Mouse (Mus musculus) layer of hippocampus, adult 8-10 months (tissue): ENCODE data around the gene Nup210l. TPM values are rescaled to one million over a fixed set of nuclear protein-coding genes. Genes with fewer than 3 reads are reported as not detected.
"Not testable (repeated sequence)": the region's sequence is repeated elsewhere in the genome, so short reads cannot be mapped to it uniquely, and the experiment has no call there.

Experiments used
- DNase-seq, 2 experiments: peaks; one replicate each; pipeline ENCODE4 v3.0.0; 2022; ENCODE audit warnings: low spot score in 2 of 2
- total RNA-seq, 4 experiments: library from RNA; stranded (reverse); gene quantifications; 2 replicates each; pipeline ENCODE4 v1.2.4; 2022

The Nup210l gene
- total RNA-seq, 4 experiments from 2014 or later: 0.16 to 0.41 (median 0.32) TPM

- no peak for DNase-seq
Observed at GRCm38 (mm10) chr3:90221123-90221522, 117.2 kb downstream of the Nup210l start.

DNA sequence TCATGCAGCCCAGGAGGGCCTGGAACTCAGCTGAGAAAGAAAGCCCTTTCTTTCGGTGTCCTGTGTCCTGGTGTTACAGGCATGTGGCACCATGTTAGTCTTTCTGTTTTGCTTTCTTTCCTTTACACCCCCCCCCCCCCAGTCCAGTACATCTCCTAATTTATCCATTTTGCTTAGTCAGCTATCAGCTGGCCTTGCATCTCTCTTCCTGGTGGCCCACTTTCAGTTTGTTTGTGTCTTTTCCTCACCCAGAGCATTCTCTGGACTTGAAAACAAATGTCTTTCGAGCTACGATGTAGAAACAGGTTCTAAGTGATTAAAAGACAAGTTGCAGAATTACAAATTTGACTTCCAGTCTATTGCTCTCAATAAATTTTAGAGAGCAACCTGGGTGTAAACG, 118.5 kb downstream of the Nup210l start:
- no peak for DNase-seq

DNA sequence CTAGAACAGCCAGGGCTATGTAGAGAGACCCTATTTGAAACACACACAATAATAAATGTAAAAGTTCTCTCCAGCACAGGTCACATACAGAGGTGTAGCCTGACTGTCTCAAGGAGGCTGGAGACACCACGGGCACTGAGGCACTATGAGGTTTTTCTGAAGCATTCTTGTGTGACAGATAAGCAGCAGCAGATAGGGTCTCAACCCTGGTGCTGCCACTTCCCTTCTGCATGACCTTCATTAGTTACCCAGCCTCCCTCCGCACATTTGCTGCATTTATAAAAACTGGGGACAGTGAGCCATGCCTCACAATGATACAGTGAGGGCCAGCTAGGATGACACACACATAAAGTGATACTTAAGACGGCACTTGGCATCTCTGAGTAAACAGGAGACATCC, 119.0 kb downstream of the Nup210l start:
- DNase-seq: no peak

DNA sequence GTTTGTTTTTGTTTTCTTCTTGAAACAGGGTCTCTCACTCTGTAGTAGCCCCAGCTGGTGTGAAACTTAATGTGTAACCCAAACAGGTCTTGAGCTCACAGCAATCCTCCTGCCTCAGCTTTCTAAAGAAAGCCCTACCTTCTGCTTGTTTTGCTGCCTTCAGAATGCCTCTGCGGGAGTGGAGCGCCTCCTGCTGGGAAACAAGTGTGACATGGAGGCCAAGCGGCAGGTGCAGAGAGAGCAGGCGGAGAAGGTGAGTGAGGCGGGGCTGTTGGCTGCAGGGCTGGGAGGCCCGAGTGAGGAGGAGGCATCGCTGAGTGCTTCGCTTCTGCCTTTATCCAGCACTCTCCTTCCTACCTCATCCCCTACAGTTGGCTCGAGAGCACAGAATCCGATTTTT, 120.4 kb downstream of the Nup210l start:
- DNase-seq: no peak

GRCm38 (mm10) chr3:90231075-90231474, 127.1 kb downstream of the Nup210l start:
- no peak for DNase-seq

DNA sequence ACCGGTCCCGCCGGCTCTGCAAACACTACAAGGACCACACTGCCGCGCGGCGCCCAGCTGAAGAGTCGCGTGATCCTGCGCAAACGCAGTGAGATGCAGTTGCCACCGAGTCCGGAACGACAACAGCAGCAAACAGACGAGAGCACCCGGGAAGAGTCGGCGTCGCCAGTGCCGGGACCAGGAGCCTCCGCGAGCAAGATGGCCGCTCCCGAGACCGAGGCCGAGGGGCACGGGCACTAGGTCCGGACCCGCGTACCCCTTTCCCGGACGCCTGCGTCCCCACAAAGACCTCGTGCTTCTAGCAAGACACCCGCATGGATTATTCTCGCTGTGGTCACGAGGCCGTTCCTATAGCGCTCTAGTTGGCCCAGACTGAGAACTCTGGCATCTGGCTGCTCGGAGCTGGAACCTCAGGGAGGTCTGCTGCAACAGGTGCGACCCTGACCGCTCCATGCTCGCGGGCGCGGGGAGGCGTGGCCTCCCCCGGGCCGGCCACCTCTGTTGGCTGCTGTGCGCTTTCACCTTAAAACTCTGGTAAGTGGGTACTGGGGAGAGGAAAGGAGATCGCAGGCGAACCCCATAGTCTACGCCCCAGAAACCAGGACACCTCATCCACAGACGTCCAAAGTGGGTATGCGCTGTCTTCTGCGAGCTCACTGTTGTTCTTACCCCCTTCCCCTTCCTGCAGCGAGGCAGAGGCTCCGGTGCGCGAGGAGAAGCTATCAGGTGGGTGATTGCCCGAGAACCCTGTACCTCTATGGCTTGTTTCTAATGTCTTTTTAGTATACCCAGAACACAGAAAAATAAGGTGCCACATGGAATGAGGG, 127.8 kb downstream of the Nup210l start, which contains the start of gene Jtb:
Jtb (plus strand) TSS at position 91 of the 827 bp plus-strand sequence.
- peak; percentile 95 to 96 for DNase-seq

DNA sequence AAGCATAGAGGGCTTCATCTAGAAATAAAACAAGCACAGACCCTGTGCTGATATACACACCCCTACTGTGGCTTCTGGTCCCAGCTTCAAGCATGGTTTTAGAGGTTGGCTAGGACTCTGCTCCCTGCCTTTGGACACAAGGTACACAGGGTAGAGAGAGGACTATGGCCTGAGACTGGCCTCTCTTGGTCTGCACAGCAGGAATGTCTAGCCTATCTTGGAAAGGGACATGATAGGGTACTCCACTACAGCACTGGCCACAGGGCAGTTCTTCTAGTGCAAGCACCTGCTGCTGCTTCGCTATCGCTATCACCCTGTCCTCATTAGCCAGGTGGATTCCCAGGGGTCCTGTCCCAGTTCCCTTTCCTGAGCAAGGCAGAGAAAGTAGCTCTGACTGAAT, 137.3 kb downstream of the Nup210l start:
- no peak for DNase-seq

- DNase-seq: no peak
Observed at GRCm38 (mm10) chr3:90241669-90242358, 137.9 kb downstream of the Nup210l start.

DNA sequence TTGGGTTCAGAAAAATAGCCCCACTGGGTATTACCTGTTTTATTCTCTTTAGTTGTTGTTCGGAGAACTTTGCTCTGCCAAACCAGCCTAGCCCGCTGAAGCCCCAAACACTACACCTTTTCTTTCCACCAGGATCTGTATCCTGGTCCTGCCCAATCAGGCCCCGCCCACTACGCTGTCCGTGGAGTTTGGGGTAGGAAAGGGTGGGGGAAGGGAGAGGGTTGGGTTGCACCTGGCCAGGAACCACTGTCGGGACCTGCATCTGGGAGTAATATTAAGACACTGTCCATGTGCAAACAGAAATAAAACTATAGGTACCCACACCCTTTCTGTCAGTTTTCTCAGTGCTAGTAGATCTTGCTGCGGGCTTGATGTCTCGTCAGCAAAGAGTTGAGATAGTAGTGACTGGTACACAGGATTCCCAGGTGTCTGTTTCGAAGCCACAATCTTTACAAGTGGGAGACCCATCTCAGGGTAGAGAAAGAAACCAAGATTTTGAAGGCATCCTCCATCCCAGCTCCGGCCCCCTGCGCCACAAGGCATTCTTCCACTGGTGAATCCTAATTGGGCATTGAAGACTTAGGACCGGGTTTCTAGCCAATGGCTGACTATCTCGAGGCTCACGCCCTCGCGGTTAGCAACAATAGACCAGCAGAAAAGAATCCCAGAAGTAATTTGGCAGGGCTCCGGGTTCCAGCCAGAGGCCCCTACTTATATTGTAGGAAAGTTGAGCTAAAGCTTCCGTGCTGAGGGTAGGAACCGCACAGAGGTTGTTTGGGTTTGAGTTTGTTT, 139.2 kb downstream of the Nup210l start, which contains the start of gene Creb3l4:
Creb3l4 (minus strand) TSS at position 529 of the 792 bp plus-strand sequence.
- no peak for DNase-seq

DNA sequence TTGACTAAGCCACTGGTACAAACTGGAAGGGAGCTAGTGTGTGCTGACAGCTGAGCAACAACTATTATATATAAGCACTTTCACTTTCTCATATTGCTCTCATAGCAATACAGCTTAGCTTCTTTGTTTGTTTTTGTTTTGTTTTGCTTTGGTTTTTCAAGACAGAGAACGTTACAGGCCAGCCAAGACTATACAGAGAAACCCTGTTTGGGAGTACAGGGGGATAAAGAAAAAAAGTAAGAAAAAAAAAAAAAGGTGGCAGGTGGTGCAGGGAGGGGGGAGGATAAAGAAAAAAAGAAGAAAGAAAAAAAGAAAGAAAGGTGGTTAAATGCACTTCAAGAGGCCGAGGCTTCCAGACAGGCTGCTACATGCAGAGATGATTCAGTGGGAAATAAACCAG, 141.5 kb downstream of the Nup210l start:
- no peak for DNase-seq

- no peak for DNase-seq
Observed at GRCm38 (mm10) chr3:90247630-90247959, 143.7 kb downstream of the Nup210l start.

DNA sequence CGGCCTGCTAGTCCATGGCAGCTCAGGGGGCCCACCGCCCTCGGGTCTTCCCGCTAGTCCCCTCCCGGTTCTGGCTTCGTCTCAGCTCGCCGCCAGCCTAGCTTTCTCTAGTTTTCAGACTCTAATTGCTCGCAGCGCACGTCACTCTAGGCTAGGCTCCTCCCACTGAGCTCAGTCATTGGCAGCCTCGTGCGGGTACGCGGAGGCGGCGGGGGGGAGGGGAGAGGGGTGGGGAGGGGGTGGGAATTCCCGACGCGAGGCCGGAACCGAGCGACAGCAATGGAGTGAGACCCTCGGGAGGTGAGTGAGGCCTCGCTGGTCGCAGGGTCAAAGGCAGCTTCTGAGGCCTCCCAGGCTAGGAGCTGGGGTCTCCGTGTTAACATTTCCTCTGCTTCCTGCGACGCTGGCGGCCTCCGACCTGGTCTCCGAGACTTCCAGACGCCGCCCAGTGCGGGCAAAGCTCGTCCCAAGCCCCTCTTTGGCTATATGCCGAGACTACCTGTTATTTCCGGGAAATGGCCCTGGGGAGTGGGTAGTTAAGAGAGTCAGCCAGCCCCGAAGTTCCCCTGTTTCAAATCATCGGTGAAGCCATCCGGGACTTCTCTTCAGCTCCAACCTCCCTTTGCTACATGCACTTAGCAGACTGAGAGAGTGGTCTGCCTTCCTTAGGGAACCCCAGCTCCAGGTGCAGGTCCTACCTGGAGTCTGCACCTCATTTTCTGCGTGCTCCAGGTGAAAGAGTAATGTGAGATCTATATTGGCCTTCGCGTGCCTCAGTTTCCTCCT, 144.2 kb downstream of the Nup210l start, which contains the start of gene Slc39a1:
Slc39a1 (plus strand) TSS at position 213 of the 786 bp plus-strand sequence.
- peak; percentile 91 to 92 for DNase-seq

DNA sequence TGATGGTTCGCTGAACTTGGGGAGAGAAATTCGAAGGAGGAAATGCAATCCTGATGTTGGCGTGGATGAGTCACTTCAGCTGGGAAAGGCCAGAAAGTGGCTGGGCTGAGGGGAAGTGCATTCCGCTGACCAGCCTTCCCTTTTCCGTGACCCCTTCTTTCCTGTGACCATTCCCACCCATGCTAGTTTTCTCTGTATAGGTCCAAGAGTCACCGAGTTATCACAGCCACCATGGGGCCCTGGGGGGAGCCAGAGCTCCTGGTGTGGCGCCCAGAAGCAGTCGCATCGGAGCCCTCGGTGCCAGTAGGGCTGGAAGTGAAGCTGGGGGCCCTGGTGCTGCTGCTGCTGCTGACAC, 144.8 kb downstream of the Nup210l start:
- DNase-seq: no peak

DNA sequence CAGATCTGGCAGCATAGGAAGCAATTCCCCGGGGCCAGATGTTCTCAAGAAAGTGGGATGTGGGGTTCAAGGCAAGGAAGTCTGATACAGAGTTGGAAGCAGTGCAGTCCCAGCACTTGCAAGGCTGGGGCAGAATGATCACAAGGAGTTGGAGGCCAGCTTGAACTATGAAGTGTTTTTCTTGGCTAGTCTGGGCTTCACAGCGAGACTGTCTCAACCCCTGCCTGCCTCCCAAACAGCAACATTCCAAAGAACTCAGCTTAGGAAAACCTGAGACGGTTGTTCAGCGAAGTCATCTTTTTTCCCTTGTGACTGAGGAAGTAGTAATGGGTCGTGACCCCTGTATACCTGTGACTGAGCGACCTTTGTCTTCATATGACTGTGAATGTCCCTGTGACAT, 146.9 kb downstream of the Nup210l start:
- no peak for DNase-seq

DNA sequence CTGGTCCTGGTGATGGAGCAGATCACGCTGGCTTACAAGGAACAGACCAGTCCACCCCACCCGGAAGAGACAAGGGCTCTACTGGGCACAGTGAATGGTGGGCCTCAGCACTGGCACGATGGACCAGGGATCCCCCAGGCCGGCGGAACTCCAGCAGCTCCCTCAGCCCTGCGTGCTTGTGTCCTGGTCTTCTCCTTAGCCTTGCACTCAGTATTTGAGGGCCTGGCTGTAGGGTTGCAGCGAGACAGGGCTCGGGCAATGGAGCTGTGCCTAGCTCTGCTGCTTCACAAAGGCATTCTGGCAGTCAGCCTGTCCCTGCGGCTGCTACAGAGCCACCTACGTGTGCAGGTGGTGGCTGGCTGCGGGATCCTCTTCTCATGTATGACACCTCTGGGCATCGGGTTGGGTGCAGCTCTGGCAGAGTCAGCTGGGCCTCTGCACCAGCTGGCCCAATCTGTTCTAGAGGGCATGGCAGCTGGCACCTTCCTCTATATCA, 147.8 kb downstream of the Nup210l start:
- DNase-seq: not testable (repeated sequence)

- not testable (repeated sequence) for DNase-seq
Observed at GRCm38 (mm10) chr3:90252659-90253058, 148.7 kb downstream of the Nup210l start.

GRCm38 (mm10) chr3:90253174-90253573, 149.2 kb downstream of the Nup210l start:
- not testable (repeated sequence) for DNase-seq

DNA sequence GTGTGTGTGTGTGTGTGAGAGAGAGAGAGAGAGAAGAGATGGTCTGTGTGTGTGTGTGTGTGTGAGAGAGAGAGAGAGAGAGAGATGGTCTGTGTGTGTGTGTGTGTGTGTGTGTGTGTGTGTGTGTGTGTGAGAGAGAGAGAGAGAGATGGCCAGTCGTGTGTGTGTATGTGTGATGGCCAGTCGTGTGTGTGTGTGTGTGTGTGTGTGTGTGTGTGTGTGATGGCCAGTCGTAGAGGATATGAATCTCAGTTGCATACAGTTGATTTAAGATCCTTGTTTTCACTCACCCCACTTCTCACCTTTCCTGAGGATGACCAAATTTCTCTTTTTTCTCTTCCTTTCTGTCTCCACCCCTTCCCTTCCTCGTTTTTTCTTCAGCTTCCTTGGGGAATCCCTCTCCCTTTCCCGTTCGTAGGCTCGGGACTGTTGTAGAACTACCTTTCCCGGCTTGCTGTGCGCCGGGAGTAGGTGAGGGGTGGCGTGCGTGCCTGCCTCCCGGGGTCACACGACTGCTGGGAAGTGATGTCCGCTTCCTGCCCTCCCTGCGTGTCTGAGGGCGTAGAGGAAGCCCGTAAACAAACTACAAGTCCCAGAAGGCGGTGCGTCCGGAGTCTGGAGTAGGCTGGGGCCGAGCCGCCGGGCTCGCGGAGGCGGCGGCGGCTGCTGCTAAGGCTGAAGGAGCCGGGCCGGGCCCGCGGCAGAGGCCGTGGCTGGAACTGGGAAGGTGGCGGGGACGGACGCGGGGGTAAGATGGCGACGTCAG, 149.9 kb downstream of the Nup210l start, which contains the start of gene Crtc2:
Crtc2 (plus strand) TSS at position 511 of the 766 bp plus-strand sequence.
- DNase-seq: peak; percentile 97 to 98

DNA sequence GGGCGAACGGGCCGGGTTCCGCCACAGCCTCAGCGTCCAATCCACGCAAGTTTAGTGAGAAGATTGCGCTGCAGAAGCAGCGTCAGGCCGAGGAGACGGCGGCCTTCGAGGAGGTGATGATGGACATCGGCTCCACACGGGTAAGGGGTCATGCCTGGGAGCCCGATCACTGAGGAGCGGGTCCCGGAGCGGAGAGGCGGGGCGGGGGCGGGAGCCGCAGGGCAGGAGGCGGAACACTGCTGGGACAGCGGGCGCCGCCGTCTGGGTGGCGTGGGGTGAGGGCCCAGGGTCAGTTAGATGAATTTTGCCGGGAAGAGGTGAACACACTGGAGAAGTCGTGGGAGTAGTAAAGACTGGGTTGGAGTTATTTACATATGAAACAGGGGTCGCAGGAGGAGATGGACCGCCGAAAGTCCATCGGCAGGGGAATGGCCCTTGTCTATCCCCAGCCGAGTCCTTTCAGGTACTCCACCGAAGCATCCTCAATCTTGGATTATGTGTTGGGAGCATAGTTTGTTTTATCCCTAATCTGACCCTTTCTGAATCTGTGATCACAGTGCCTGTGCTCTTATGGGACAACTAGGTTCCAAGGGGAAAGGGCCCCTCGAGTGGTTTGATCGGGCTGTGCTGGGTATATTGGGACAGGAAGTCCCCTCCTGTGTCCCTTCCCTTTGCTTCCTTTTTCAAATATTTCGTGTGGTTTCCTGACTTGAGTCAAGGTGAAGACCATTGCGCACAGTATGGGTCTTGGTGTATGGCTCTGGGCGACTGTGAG, 150.7 kb downstream of the Nup210l start:
- DNase-seq: no peak
